Mouse (Mus musculus) hindbrain, embryonic 10.5 days (tissue): ENCODE data around the gene Sowahb. TPM values are rescaled to one million over a fixed set of nuclear protein-coding genes. Genes with fewer than 3 reads are reported as not detected.

Experiments
- DNase-seq: peaks from one replicate; pipeline ENCODE4 v3.0.0-alpha.2; 2017; ENCODE audit warnings: low spot score
- H3K27ac ChIP-seq: fragments of 300-500 bp; sonication (generic); 2 replicates; pipeline ENCODE4 v1.5.1; 2016; ENCODE audit warnings: mild to moderate bottlenecking, moderate library complexity
- H3K27me3 ChIP-seq: fragments of 300-500 bp; sonication (generic); 2 replicates; pipeline ENCODE4 v1.6.1; 2016; ENCODE audit warnings: mild to moderate bottlenecking; ENCODE audit not compliant: poor library complexity, insufficient read depth, severe bottlenecking
- H3K36me3 ChIP-seq: fragments of 300-500 bp; sonication (generic); 2 replicates; pipeline ENCODE4 v1.6.1; 2016; ENCODE audit warnings: mild to moderate bottlenecking, moderate library complexity
- H3K4me1 ChIP-seq: fragments of 300-500 bp; sonication (generic); replicated peaks from 2 replicates; pipeline ENCODE4 v1.6.1; 2016; ENCODE audit warnings: mild to moderate bottlenecking
- H3K4me3 ChIP-seq: fragments of 300-500 bp; sonication (generic); 2 replicates; pipeline ENCODE4 v1.5.1; 2016; ENCODE audit warnings: mild to moderate bottlenecking, moderate library complexity
- H3K9me3 ChIP-seq: fragments of 300-500 bp; sonication (generic); 2 replicates; pipeline ENCODE4 v1.6.1; 2016; ENCODE audit warnings: mild to moderate bottlenecking, moderate library complexity
- WGBS: fragments of 180-500 bp; shearing (Covaris S2); methylation state at CpG from one replicate; pipeline ENCODE4 v1.1.7; 2016; 5-methylcytosine and 5-hydroxymethylcytosine counted together
- polyA plus RNA-seq: library from polyadenylated mRNA; unstranded; fragments of >200 nt; fragmentation: Nextera tagmentation; extraction: Ambion mirVana; gene quantifications from 2 replicates; pipeline ENCODE4 v1.2.1, GENCODE M21; 2016

The Sowahb gene
- polyA plus RNA-seq: 0.47 and 0.86 TPM in 2 replicates

GRCm38 (mm10) chr5:93044584-93045370 is at the start of gene Sowahb:
Gene Sowahb, minus strand, starts transcription at chr5:93045022.
- Histone ChIP-seq H3K4me1 (peaks cover 32% of the 10 kb centered on the region), H3K27me3 (peaks cover 96% of the 10 kb centered on the region), H3K36me3 (no peaks in the 10 kb centered on the region), H3K4me3 (peak within 1 kb of the TSS; percentile 61), H3K9me3 (no peaks in the 10 kb centered on the region), H3K27ac (peak within 1 kb of the TSS; percentile 66)
- WGBS: under 1% methylated on average over 68 of the region's 68 CpGs
- DNase-seq: peak; percentile 63

- DNase-seq: peak; percentile 74
- Histone ChIP-seq H3K4me3 (peak overlapping the region; percentile 90), H3K27me3 (no peaks in the 10 kb centered on the region), H3K9me3 (no peaks in the 10 kb centered on the region), H3K4me1 (peaks cover 63% of the 10 kb centered on the region), H3K36me3 (peaks cover 8% of the 10 kb centered on the region), H3K27ac (peak overlapping the region; percentile 99)
- WGBS: under 1% methylated on average over 50 of the region's 50 CpGs
Measured at GRCm38 (mm10) chr5:93093638-93094527, 49.1 kb upstream of the Sowahb start.

GRCm38 (mm10) chr5:93092857-93093622 is 48.2 kb upstream of the Sowahb start, which contains the start of gene Sept11:
Gene Sept11, plus strand, starts transcription at chr5:93093437.
- peaks cover 54% of the 10 kb centered on the region for H3K4me1 ChIP-seq
- under 1% methylated on average over 63 of the region's 63 CpGs for WGBS
- no peaks in the 10 kb centered on the region for H3K36me3 ChIP-seq
- DNase-seq: peak; percentile 94
- H3K4me3 ChIP-seq: peak within 1 kb of the TSS; percentile 90
- no peaks in the 10 kb centered on the region for H3K27me3 ChIP-seq
- H3K27ac ChIP-seq: peak within 1 kb of the TSS; percentile 99
- no peaks in the 10 kb centered on the region for H3K9me3 ChIP-seq

- peak overlapping the region; percentile 99 for H3K27ac ChIP-seq
Measured at GRCm38 (mm10) chr5:93092147-93092781, 47.4 kb upstream of the Sowahb start.

GRCm38 (mm10) chr5:93091266-93091665 is 46.4 kb upstream of the Sowahb start:
- DNase-seq: no peak
- Histone ChIP-seq H3K36me3 (no peaks in the 10 kb centered on the region), H3K4me3 (peak overlapping the region; percentile 90; the same call in 1 of the 2 replicates), H3K27ac (no peak overlapping the region), H3K27me3 (no peaks in the 10 kb centered on the region), H3K4me1 (peaks cover 37% of the 10 kb centered on the region), H3K9me3 (no peaks in the 10 kb centered on the region)
- WGBS: 75% methylated on average over 3 of the region's 3 CpGs

More at GRCm38 (mm10) chr5:93092147-93092781, 47.4 kb upstream of the Sowahb start:
- peaks cover 47% of the 10 kb centered on the region for H3K4me1 ChIP-seq
- H3K27me3 ChIP-seq: no peaks in the 10 kb centered on the region
- DNase-seq: peak; percentile 64
- peak overlapping the region; percentile 90 for H3K4me3 ChIP-seq
- no peaks in the 10 kb centered on the region for H3K9me3 ChIP-seq
- no peaks in the 10 kb centered on the region for H3K36me3 ChIP-seq
- WGBS: 9% methylated on average over 28 of the region's 28 CpGs

GRCm38 (mm10) chr5:93085900-93086299 is 41.1 kb upstream of the Sowahb start:
- no peaks in the 10 kb centered on the region for H3K36me3 ChIP-seq
- 86% methylated on average over 4 of the region's 4 CpGs for WGBS
- no peaks in the 10 kb centered on the region for H3K9me3 ChIP-seq
- peaks cover 2% of the 10 kb centered on the region for H3K4me1 ChIP-seq
- H3K27me3 ChIP-seq: no peaks in the 10 kb centered on the region
- no peak overlapping the region for H3K27ac ChIP-seq
- DNase-seq: no peak
- no peak overlapping the region for H3K4me3 ChIP-seq

GRCm38 (mm10) chr5:93085015-93085598 is 40.3 kb upstream of the Sowahb start:
- H3K36me3 ChIP-seq: no peaks in the 10 kb centered on the region
- 64% methylated on average over 4 of the region's 4 CpGs for WGBS

GRCm38 (mm10) chr5:93079596-93079995 is 34.8 kb upstream of the Sowahb start:
- no peak overlapping the region for H3K27ac ChIP-seq
- H3K4me1 ChIP-seq: peaks cover 7% of the 10 kb centered on the region; the same call in 1 of the 2 replicates
- no peak for DNase-seq
- no peaks in the 10 kb centered on the region for H3K36me3 ChIP-seq
- H3K4me3 ChIP-seq: no peak overlapping the region
- 85% methylated on average over 3 of the region's 3 CpGs for WGBS
- H3K27me3 ChIP-seq: no peaks in the 10 kb centered on the region
- H3K9me3 ChIP-seq: no peaks in the 10 kb centered on the region

More at GRCm38 (mm10) chr5:93085015-93085598, 40.3 kb upstream of the Sowahb start:
- no peak overlapping the region for H3K4me3 ChIP-seq
- H3K4me1 ChIP-seq: peaks cover 4% of the 10 kb centered on the region; the same call in 1 of the 2 replicates
- DNase-seq: no peak
- H3K9me3 ChIP-seq: no peaks in the 10 kb centered on the region
- H3K27me3 ChIP-seq: no peaks in the 10 kb centered on the region
- no peak overlapping the region for H3K27ac ChIP-seq

GRCm38 (mm10) chr5:93077661-93078323 is 33.0 kb upstream of the Sowahb start:
- Histone ChIP-seq H3K36me3 (no peaks in the 10 kb centered on the region), H3K4me3 (no peak overlapping the region), H3K27me3 (no peaks in the 10 kb centered on the region), H3K27ac (no peak overlapping the region), H3K4me1 (peaks cover 7% of the 10 kb centered on the region; the same call in 1 of the 2 replicates), H3K9me3 (no peaks in the 10 kb centered on the region)
- no peak for DNase-seq
- WGBS: 89% methylated on average over 7 of the region's 7 CpGs

- no peaks in the 10 kb centered on the region for H3K27me3 ChIP-seq
- 92% methylated on average over 4 of the region's 4 CpGs for WGBS
- H3K4me1 ChIP-seq: no peaks in the 10 kb centered on the region
- H3K27ac ChIP-seq: no peak overlapping the region
- DNase-seq: no peak
- no peaks in the 10 kb centered on the region for H3K9me3 ChIP-seq
- H3K36me3 ChIP-seq: no peaks in the 10 kb centered on the region
- no peak overlapping the region for H3K4me3 ChIP-seq
Measured at GRCm38 (mm10) chr5:93060865-93061264, 16.0 kb upstream of the Sowahb start.
